Mouse (Mus musculus) liver, embryonic 12.5 days (tissue): ENCODE results near the gene Zfhx3. TPM values are rescaled to one million over a fixed set of nuclear protein-coding genes. Genes with fewer than 3 reads are reported as not detected.
A peak's percentile ranks its signal among the peaks of the same experiment; 100 is the strongest.

Experiments
- ATAC-seq: fragments of 200-750 bp; cut with Nextera tagmentation; 2 replicates; pipeline ENCODE4 v1.8.0; 2017; ENCODE audit warnings: moderate number of reproducible peaks, mild to moderate bottlenecking, moderate library complexity
- H3K27ac ChIP-seq: fragments of 300-500 bp; sonication (generic); 2 replicates; pipeline ENCODE4 v1.5.1; 2016; ENCODE audit warnings: mild to moderate bottlenecking
- H3K27me3 ChIP-seq: fragments of 300-500 bp; sonication (generic); replicated peaks from 2 replicates; pipeline ENCODE4 v1.6.1; 2016; ENCODE audit warnings: mild to moderate bottlenecking, moderate library complexity
- H3K36me3 ChIP-seq: fragments of 300-500 bp; sonication (generic); 2 replicates; pipeline ENCODE4 v1.6.1; 2016; ENCODE audit warnings: mild to moderate bottlenecking, moderate library complexity
- H3K4me1 ChIP-seq: fragments of 300-500 bp; sonication (generic); 2 replicates; pipeline ENCODE4 v1.6.1; 2016
- H3K4me2 ChIP-seq: fragments of 300-500 bp; sonication (generic); 2 replicates; pipeline ENCODE4 v1.6.1; 2016; ENCODE audit warnings: mild to moderate bottlenecking, moderate library complexity
- H3K4me3 ChIP-seq: fragments of 300-500 bp; sonication (generic); 2 replicates; pipeline ENCODE4 v1.5.1; 2016; ENCODE audit warnings: mild to moderate bottlenecking, moderate library complexity
- H3K9ac ChIP-seq: fragments of 300-500 bp; sonication (generic); 2 replicates; pipeline ENCODE4 v1.6.1; 2016; ENCODE audit warnings: mild to moderate bottlenecking, moderate library complexity
- H3K9me3 ChIP-seq: fragments of 300-500 bp; sonication (generic); replicated peaks from 2 replicates; pipeline ENCODE4 v1.6.1; 2016; ENCODE audit warnings: mild to moderate bottlenecking, moderate library complexity
- WGBS: fragments of 180-500 bp; shearing (Covaris S2); methylation state at CpG from one replicate; pipeline ENCODE4 v1.1.7; 2016; ENCODE audit not compliant: insufficient replicate concordance; 5-methylcytosine and 5-hydroxymethylcytosine counted together
- polyA plus RNA-seq: library from polyadenylated mRNA; unstranded; fragments of >200 nt; fragmentation: Nextera tagmentation; extraction: Ambion mirVana; gene quantifications from 2 replicates; pipeline ENCODE4 v1.2.1, GENCODE M21; 2016

Gene Zfhx3
- polyA plus RNA-seq, 1 experiment from 2014 or later = 2.4 TPM

DNA sequence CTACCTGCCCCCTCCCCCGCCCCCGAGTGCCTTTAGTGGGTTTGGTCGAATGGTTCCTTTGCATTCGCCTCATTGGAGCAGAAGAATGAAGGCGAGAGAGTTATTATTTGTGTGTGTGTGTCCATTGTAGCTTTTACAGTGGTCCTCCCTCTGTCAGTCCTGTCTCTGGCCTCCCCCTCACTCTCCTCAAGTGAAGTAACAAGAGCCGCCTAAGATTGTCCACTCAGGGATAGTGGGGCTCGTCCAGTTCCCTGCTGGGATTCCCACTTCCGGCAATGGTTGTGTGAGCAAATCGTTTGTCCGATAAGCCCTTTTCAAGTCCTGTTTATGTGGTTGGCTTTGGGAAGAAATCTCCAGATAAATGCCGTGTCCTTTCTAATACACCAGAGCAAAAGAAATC lies 790.1 kb downstream of the Zfhx3 start:
- H3K27me3 ChIP-seq = no peaks in the 10 kb centered on the region
- no peak overlapping the region for H3K4me2 ChIP-seq
- no peak overlapping the region for H3K27ac ChIP-seq
- H3K9me3 ChIP-seq = no peaks in the 10 kb centered on the region
- H3K36me3 ChIP-seq = no peaks in the 10 kb centered on the region
- H3K9ac ChIP-seq = no peak overlapping the region
- WGBS = 46% methylated on average over 11 of the region's 11 CpGs
- H3K4me1 ChIP-seq = peaks cover 64% of the 10 kb centered on the region
- no peak for ATAC-seq
- no peak overlapping the region for H3K4me3 ChIP-seq

DNA sequence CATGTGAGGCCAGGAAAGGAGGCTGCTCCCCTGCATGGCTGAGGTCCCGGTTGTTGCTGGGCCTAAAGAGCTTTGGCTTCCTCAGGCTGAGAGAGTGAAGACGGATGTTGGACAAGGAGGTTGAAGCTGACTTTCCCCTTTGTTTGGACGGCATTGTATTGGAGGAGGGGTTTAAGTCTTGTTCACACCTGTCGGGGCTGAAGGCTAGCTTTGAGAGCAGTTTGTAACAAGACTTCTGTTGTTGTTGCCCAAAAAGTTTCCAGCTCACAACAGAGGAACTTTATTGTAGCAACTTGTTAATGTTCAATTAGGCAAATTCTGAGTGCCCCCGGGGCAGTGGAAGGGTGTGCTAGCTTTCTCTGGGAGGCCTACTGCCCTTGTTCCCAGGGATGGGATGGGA lies 790.9 kb downstream of the Zfhx3 start:
- H3K9ac ChIP-seq = no peak overlapping the region
- H3K27ac ChIP-seq = no peak overlapping the region
- no peak overlapping the region for H3K4me3 ChIP-seq
- 69% methylated on average over 5 of the region's 5 CpGs for WGBS
- no peak for ATAC-seq
- H3K27me3 ChIP-seq = no peaks in the 10 kb centered on the region
- H3K36me3 ChIP-seq = no peaks in the 10 kb centered on the region
- H3K4me1 ChIP-seq = peaks cover 69% of the 10 kb centered on the region
- no peaks in the 10 kb centered on the region for H3K9me3 ChIP-seq
- no peak overlapping the region for H3K4me2 ChIP-seq

DNA sequence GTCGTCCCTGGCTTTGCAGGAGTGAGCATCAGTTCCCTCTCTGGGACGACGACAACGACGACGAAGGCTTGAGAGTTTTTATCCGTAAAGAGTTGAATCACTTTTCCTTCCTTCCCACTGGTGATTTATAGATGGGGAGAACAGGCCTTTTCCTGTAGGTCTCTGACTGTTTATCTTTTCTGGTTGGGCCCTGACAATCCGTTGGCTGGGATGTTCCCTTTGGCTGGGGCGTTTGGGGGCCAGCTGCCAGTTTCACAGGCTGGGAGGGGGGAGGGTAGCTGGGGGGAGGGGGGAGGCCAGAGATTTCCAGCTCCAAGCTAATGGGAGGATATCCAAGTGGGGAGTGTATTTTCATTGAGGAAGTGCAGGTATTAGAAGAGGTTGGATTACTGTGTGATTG lies 794.0 kb downstream of the Zfhx3 start:
- no peak overlapping the region for H3K4me2 ChIP-seq
- H3K4me3 ChIP-seq = no peak overlapping the region
- H3K27ac ChIP-seq = no peak overlapping the region
- peaks cover 48% of the 10 kb centered on the region for H3K4me1 ChIP-seq
- no peaks in the 10 kb centered on the region for H3K36me3 ChIP-seq
- ATAC-seq = no peak
- no peak overlapping the region for H3K9ac ChIP-seq
- no peaks in the 10 kb centered on the region for H3K9me3 ChIP-seq
- WGBS = 39% methylated on average over 9 of the region's 9 CpGs
- no peaks in the 10 kb centered on the region for H3K27me3 ChIP-seq

DNA sequence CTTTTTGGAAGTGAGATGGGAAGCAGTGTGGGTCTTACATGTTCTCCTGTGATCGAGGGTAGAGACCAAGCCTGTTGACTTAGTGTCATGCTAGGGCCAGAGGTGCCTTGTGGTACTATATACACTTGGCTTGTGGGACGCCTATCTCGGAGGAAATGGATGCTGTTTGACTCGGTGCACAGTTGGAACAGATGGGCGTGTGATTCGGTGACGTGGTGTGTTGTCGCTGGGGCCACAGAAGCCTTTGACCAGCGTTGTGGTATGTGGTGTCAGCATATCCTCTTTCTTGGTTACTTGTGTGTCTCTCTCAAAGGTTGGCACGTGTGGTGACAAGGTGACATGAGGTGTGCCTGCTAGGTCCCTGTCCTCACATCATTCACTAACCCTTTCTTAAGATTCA lies 795.7 kb downstream of the Zfhx3 start:
- peak; percentile 23; the same call in 1 of the 2 replicates for ATAC-seq
- H3K4me1 ChIP-seq = peaks cover 49% of the 10 kb centered on the region
- H3K27me3 ChIP-seq = no peaks in the 10 kb centered on the region
- H3K9me3 ChIP-seq = no peaks in the 10 kb centered on the region
- no peaks in the 10 kb centered on the region for H3K36me3 ChIP-seq
- WGBS = 34% methylated on average over 10 of the region's 10 CpGs
- H3K4me2 ChIP-seq = no peak overlapping the region
- H3K27ac ChIP-seq = no peak overlapping the region
- H3K4me3 ChIP-seq = no peak overlapping the region
- no peak overlapping the region for H3K9ac ChIP-seq

DNA sequence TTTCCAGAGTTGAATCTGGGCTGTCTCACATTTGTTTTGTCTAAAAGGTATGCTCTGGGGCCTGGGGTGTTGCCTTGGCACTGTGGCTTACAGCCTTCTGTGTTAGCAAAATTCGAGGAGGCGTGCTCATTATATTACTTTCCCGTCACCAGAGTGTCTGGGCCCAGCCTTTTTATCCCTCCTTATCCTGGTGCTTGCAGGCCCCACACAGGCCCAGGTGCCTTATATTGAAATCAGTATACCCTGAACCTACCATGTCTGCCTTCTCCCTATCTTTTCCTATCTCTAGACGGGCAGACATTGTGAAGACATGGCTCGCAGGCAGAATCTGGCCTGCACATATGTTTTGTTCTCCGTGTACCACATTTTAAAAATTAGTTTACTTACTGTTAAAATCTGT lies 797.1 kb downstream of the Zfhx3 start:
- peak; percentile 45; the same call in 1 of the 2 replicates for ATAC-seq
- no peak overlapping the region for H3K4me3 ChIP-seq
- no peak overlapping the region for H3K9ac ChIP-seq
- peaks cover 44% of the 10 kb centered on the region for H3K4me1 ChIP-seq
- no peaks in the 10 kb centered on the region for H3K27me3 ChIP-seq
- H3K36me3 ChIP-seq = no peaks in the 10 kb centered on the region
- WGBS = 43% methylated on average over 6 of the region's 6 CpGs
- H3K27ac ChIP-seq = no peak overlapping the region
- no peaks in the 10 kb centered on the region for H3K9me3 ChIP-seq
- no peak overlapping the region for H3K4me2 ChIP-seq

DNA sequence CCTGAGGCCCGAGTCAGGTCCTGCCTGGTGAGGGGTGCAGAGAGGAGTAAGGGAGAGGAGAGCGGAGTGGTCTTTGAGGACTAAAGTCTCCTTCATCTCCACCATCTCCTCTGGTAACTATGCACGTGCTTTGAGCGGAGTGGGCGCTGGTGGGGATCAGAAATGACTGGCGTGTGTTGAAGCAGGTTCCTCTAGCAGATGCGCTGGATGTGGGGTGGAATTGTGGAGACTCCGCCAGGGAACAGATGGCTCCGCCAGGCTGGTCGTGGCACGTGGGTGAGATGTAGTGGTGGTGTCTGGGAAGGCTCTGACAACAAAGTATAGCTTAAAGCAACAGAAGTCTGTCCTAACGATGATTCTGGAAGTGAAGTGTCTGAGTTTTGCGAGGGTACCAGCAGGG lies 798.0 kb downstream of the Zfhx3 start:
- Histone ChIP-seq H3K36me3 (no peaks in the 10 kb centered on the region), H3K27me3 (no peaks in the 10 kb centered on the region), H3K4me2 (no peak overlapping the region), H3K4me3 (no peak overlapping the region), H3K9ac (no peak overlapping the region), H3K4me1 (peaks cover 42% of the 10 kb centered on the region), H3K27ac (no peak overlapping the region), H3K9me3 (no peaks in the 10 kb centered on the region)
- 74% methylated on average over 13 of the region's 13 CpGs for WGBS
- ATAC-seq = no peak

DNA sequence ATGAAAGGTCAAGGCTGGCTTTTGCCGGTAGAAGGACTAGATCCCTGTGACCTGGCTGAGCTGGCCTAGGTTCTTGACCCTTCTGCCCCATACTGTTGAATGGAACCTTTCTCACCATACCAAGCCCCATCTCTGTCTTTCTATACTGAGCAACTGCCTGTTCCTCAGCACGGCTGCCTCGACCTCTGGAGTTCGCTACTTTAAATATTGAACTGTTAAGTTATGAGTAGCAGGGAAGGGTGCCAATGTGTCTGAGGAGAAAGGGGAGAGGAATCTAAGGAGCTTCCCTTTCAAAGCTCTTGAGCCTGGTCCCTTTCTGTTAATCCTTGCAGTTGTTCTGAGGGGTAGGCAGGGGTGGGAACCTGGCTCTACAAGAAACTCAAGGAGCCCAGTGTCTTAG lies 799.2 kb downstream of the Zfhx3 start:
- ATAC-seq = no peak
- H3K27me3 ChIP-seq = no peaks in the 10 kb centered on the region
- H3K9me3 ChIP-seq = no peaks in the 10 kb centered on the region
- H3K27ac ChIP-seq = no peak overlapping the region
- H3K9ac ChIP-seq = no peak overlapping the region
- peaks cover 43% of the 10 kb centered on the region for H3K4me1 ChIP-seq
- H3K4me3 ChIP-seq = no peak overlapping the region
- H3K4me2 ChIP-seq = no peak overlapping the region
- H3K36me3 ChIP-seq = no peaks in the 10 kb centered on the region
- 88% methylated on average over 4 of the region's 4 CpGs for WGBS

DNA sequence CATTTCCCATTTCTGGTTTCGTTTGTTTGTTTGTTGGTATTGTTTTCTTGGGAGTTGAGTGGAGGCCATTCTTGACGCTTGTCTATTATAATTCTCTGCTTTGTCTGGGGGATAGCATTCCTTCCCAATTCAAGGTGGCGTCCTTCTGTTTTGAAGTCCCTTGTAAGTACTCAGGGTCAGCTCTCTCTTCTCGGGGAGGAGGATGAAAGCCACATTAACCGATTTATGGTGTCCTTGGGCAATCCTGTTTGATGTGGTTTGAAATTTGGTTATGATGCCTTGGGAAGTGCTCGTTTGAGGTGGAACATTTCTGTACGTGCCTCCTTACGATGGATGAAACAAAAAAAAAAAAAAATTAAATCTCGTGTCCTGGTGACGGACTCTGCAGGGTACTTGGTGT lies 800.0 kb downstream of the Zfhx3 start:
- Histone ChIP-seq H3K4me1 (peaks cover 40% of the 10 kb centered on the region), H3K27me3 (no peaks in the 10 kb centered on the region)

DNA sequence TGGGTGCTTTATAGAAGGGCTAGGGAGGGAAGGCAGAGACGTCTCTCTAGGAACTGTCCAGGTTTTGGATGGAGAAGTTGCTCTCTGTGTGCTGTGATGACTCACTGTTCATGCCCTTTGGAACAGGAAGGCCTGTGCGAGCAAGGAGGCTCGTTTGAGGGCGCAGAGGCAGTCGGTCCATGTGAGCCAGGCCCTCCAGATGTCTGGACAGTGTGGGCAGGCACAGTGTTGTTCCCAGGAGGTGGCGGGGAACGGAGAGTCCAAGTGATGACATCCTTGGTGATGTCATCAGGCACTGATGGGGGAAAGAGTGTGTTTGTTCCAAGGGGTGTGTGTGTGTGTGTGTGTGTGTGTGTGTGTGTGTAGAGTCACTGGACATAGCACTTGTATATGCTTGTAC lies 800.8 kb downstream of the Zfhx3 start:
- 36% methylated on average over 7 of the region's 7 CpGs for WGBS
- no peak overlapping the region for H3K4me3 ChIP-seq
- no peak overlapping the region for H3K27ac ChIP-seq
- H3K27me3 ChIP-seq = no peaks in the 10 kb centered on the region
- ATAC-seq = no peak
- no peaks in the 10 kb centered on the region for H3K9me3 ChIP-seq
- H3K9ac ChIP-seq = no peak overlapping the region
- peaks cover 39% of the 10 kb centered on the region for H3K4me1 ChIP-seq
- H3K36me3 ChIP-seq = no peaks in the 10 kb centered on the region
- no peak overlapping the region for H3K4me2 ChIP-seq

More for the DNA sequence above, 800.0 kb downstream of the Zfhx3 start:
- 76% methylated on average over 10 of the region's 10 CpGs for WGBS
- ATAC-seq = no peak
- H3K9me3 ChIP-seq = no peaks in the 10 kb centered on the region
- no peak overlapping the region for H3K4me2 ChIP-seq
- H3K4me3 ChIP-seq = no peak overlapping the region
- H3K27ac ChIP-seq = no peak overlapping the region
- no peak overlapping the region for H3K9ac ChIP-seq
- H3K36me3 ChIP-seq = no peaks in the 10 kb centered on the region

DNA sequence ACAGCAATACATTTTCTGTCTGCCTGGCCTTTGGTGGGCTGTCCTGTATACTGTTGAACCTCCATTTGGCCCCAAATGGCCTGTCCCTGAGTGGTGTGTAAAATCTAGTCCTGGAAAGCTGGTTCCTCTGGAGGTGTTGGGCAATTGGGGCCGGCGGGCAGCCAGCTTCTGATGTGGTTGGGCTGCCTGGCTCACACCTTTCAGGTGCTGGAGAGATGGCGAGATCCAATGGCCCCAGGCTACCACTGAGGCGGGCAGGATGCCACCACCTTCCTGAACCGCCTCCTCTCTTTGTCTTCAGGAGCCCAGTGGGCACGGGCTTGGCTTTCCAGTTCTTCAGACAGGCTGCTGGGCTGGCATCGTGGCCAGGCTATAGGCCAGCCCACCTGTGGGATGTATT lies 803.1 kb downstream of the Zfhx3 start:
- H3K4me3 ChIP-seq = no peak overlapping the region
- H3K9me3 ChIP-seq = no peaks in the 10 kb centered on the region
- no peak overlapping the region for H3K27ac ChIP-seq
- H3K9ac ChIP-seq = no peak overlapping the region
- H3K4me1 ChIP-seq = peaks cover 47% of the 10 kb centered on the region
- 74% methylated on average over 7 of the region's 7 CpGs for WGBS
- ATAC-seq = no peak
- no peaks in the 10 kb centered on the region for H3K27me3 ChIP-seq
- H3K36me3 ChIP-seq = no peaks in the 10 kb centered on the region
- no peak overlapping the region for H3K4me2 ChIP-seq

DNA sequence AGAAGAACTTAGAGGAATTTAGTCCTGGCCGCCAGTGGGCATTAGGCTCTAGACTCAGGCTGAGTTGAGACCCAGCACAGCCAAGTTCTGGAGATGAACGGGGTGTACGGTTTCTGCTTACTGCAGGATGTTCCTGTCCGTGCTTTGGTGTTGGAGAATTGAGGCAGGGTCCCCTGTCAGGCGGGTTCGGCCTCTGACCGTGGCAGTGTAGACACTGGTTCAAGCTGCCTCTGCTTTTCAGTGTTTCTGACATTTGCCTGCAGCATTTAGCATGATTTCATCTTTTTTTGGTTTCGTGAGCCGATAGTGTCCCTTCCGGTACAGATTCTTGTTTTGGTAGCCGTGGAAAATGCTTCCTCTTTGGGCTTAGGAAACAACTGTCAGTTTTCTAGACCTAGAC lies 805.7 kb downstream of the Zfhx3 start:
- WGBS = 22% methylated on average over 11 of the region's 11 CpGs
- Histone ChIP-seq H3K9me3 (no peaks in the 10 kb centered on the region), H3K36me3 (no peaks in the 10 kb centered on the region), H3K4me2 (peak overlapping the region; percentile 37), H3K27ac (no peak overlapping the region), H3K4me3 (no peak overlapping the region), H3K4me1 (peaks cover 41% of the 10 kb centered on the region), H3K27me3 (no peaks in the 10 kb centered on the region), H3K9ac (no peak overlapping the region)
- no peak for ATAC-seq

DNA sequence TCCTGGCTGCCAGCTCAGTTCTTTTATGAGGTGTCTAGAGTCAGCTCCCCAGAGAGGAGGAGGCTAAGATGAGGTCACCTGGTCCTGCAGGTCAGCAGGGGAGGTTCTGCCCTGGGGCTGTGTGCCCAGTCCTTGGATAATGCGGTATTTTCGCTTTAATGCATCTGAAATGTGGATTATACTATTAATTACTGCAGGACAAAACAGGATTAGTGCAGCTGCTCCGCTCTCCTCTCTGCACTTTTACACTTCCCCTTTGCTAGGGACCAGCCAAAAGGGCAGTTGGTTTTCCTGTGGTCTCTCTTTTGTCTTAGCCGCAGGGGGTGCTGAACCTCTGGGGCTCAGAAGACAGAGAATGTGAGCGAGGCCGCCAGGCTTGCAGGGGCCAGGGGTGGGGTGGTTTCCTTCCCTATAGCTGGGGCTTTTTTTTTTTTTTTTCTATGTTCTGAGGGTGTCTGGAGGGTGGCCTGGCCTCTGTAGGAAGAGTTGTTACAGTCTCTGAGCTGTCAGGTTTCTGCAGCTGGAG lies 806.5 kb downstream of the Zfhx3 start:
- peak overlapping the region; percentile 64 for H3K27ac ChIP-seq
- H3K9me3 ChIP-seq = no peaks in the 10 kb centered on the region
- WGBS = 16% methylated on average over 6 of the region's 6 CpGs
- peaks cover 37% of the 10 kb centered on the region for H3K4me1 ChIP-seq
- ATAC-seq = peak; percentile 35; the same call in 1 of the 2 replicates
- H3K36me3 ChIP-seq = no peaks in the 10 kb centered on the region
- no peaks in the 10 kb centered on the region for H3K27me3 ChIP-seq
- 0 out of 2 replicates have a peak overlapping the region, but pooled peaks have one; percentile 16 for H3K4me2 ChIP-seq
- H3K9ac ChIP-seq = no peak overlapping the region
- H3K4me3 ChIP-seq = no peak overlapping the region

DNA sequence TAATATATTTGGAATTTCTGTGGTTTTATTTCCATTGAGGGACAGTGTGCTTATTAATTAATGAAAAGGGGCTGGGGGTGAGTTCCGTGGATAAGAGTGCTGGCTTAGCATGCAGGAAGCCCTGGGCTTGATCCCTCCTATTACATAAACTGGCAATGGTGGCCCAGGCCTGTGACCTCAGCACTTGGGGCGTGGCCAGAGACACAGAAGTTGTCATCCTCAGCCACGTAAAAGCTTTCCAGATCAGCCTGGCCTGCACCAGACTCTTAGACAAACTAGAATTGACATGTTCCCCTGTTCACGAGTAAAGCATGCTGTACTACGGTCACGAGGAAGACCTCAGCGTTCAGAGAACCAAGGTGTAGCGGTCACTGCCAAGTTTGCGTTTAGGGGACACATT lies 808.4 kb downstream of the Zfhx3 start:
- no peak overlapping the region for H3K4me2 ChIP-seq
- ATAC-seq = no peak
- no peaks in the 10 kb centered on the region for H3K36me3 ChIP-seq
- no peaks in the 10 kb centered on the region for H3K9me3 ChIP-seq
- no peak overlapping the region for H3K4me3 ChIP-seq
- peaks cover 33% of the 10 kb centered on the region for H3K4me1 ChIP-seq
- no peak overlapping the region for H3K27ac ChIP-seq
- H3K27me3 ChIP-seq = no peaks in the 10 kb centered on the region
- H3K9ac ChIP-seq = no peak overlapping the region
- 74% methylated on average over 9 of the region's 9 CpGs for WGBS
